Mouse (Mus musculus): ENCODE measurements at regions not wholly inside any gene's neighbourhood (a gene's known extent, or its start where the extent isn't known, plus 50 kb on each side); places are given as distances from the start of the nearest gene placed in this dataset.

DNA sequence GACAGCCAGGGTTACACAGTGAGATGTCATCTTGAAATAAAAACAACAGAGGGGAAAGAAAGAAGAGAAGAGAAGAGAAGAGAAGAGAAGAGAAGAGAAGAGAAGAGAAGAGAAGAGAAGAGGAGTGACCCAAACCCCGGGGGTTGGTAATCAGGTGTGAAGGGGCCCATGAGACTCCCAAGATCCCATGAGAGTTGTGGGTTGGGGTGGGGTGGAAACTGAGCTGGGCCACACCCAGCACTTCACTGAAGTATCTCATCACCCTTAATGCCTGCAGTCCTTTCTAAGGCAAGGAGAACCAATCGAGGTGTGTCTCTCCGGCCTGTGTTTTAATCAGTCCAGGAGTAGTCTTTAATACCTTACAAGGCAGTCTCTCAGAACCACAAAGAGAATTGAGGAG lies 201.5 kb upstream of the Afdn start:
- ChIA-PET POLR2A (no interaction called here), CTCF (no interaction called here)
- ATAC-seq: no peak
- TF ChIP-seq CTCF (IDR thresholded peaks at IDR 0.05): no peak
- H3K27me3 ChIP-seq: no peaks in the 10 kb centered on the region
- no peak for DNase-seq (ENCODE audit: low read depth, low spot score)
- in situ Hi-C loops (cut with MboI; ENCODE audit: low pct_unique_long_range_greater_than_20kb): no loop called here

DNA sequence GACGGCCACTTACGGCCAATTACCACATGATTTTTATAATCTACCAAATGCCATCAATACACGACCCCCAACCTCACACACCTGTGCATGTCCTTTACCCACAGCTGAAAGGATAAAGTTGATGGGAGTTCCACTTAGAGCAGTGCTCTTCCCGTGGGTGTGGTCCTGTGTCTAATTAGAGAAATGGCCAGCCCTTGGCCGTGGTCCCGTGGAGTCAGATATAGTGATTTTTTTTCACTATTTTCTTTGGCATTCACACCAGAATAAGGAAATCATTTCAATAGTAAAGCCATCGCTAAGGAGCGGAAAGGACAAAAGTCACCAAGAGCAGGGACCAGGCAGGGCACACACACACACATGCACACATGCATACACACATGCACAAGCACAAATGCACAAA lies 199.0 kb upstream of the Afdn start:
- ChIA-PET CTCF (no interaction called here), POLR2A (interaction anchor here (0.8 kb wide), 1 partner anchor 238 kb away, joined by 3 read pairs; no protein-coding TSS in a partner anchor)
- in situ Hi-C loops (cut with MboI; ENCODE audit: low pct_unique_long_range_greater_than_20kb): no loop called here
- TF ChIP-seq CTCF (IDR thresholded peaks at IDR 0.05): no peak
- H3K27me3 ChIP-seq: no peaks in the 10 kb centered on the region
- no peak for DNase-seq (ENCODE audit: low read depth, low spot score)
- ATAC-seq: no peak

DNA sequence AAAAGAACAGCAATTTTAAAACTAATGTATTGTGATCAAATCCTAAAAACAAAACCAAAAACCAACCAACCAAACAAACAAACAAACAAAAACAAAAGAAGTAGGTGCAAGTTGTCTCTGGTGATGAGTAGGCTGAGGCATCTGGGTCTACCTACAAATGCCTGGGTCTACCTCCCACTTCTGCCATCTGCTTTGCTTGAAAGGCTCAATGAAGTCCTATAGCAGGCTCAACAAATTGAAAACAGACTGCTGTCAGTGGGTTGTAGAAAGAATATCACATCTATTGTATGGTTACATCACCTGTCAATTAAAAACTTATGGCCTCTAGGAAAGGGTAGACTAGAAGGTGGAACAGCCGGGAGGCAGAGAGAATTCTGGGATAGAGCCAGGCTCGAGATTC lies 197.4 kb upstream of the Afdn start:
- no peak for DNase-seq (ENCODE audit: low read depth, low spot score)
- POLR2A ChIA-PET: no interaction called here
- no peak for TF ChIP-seq CTCF (IDR thresholded peaks at IDR 0.05)
- H3K27me3 ChIP-seq: no peaks in the 10 kb centered on the region
- CTCF ChIA-PET: no interaction called here
- in situ Hi-C loops (cut with MboI; ENCODE audit: low pct_unique_long_range_greater_than_20kb): no loop called here
- no peak for ATAC-seq

DNA sequence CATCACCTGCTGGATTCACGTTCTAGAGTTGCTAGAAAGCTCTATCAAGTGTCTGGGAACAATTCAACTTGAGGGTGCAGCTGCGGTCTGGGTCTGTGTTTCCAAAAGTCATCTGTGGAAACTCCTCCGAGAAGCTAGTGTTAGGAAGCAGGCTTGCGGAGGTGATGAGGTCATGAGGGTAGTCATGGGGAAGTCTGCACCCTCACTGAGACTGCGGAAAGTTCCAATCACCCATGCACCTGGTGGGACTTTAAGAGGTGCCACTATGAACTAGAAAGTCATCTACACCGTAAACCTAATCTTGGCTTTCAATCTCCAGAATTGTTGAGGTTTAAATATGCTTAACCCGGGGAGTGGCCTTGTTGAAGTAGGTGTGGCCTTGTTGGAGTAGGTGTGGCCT lies 195.5 kb upstream of the Afdn start:
- TF ChIP-seq CTCF (IDR thresholded peaks at IDR 0.05): no peak
- no peaks in the 10 kb centered on the region for H3K27me3 ChIP-seq
- DNase-seq (ENCODE audit: low read depth, low spot score) (no peak), ATAC-seq (no peak)
- ChIA-PET CTCF (no interaction called here), POLR2A (no interaction called here)
- in situ Hi-C loops (cut with MboI; ENCODE audit: low pct_unique_long_range_greater_than_20kb): no loop called here

DNA sequence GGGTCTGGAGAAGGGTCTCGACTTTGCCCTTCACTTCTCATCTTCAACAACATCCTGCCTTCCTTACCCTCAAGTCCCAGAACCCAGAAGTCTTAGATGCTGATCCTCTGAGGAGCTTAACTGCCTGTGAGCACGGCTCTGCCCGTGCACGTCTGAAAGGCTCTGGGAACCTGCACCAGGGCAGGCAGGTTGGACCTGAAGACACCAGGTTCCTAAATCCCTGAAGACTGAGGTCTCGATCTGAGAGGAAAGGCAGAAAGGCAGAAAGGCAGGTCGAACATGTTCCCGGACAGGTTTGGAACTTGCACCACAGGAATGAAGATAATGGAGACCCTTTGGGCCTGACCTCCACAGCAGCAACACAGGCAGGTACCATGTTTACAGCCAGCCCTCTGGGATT lies 193.7 kb upstream of the Afdn start:
- POLR2A ChIA-PET: no interaction called here
- in situ Hi-C loops (cut with MboI; ENCODE audit: low pct_unique_long_range_greater_than_20kb): no loop called here
- no peak for TF ChIP-seq CTCF (IDR thresholded peaks at IDR 0.05)

DNA sequence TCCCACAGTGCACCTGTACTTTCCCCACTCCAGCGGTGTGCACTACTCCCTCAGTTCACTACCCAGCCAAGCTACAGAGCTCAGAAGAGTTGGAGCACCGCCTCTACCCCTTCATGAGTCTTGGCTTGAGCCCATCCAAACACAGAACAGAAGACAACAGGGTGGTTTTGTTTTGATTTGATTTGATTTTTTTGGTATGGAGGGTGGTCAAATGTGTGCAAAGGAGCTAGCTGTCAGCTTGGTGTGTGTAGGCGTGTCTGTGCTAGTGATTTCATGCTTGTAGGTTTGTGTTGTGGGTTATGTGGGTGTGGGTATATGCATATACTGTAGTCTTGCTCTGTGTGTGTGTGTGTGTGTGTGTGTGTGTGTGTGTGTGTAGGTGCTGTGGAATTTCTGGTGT lies 193.2 kb upstream of the Afdn start:
- in situ Hi-C loops (cut with MboI; ENCODE audit: low pct_unique_long_range_greater_than_20kb): no loop called here
- no peak for ATAC-seq
- TF ChIP-seq CTCF (IDR thresholded peaks at IDR 0.05): no peak
- POLR2A ChIA-PET: no interaction called here
- no peaks in the 10 kb centered on the region for H3K27me3 ChIP-seq
- DNase-seq (ENCODE audit: low read depth, low spot score): no peak
- CTCF ChIA-PET: interaction anchor here (1.5 kb wide), 1 partner anchor 11 kb away, joined by 3 read pairs; no protein-coding TSS in a partner anchor

More for the DNA sequence above, 193.7 kb upstream of the Afdn start:
- DNase-seq (ENCODE audit: low read depth, low spot score): no peak
- no peak for ATAC-seq
- no peaks in the 10 kb centered on the region for H3K27me3 ChIP-seq
- CTCF ChIA-PET: interaction anchor here (1.5 kb wide), 1 partner anchor 11 kb away, joined by 3 read pairs; no protein-coding TSS in a partner anchor

DNA sequence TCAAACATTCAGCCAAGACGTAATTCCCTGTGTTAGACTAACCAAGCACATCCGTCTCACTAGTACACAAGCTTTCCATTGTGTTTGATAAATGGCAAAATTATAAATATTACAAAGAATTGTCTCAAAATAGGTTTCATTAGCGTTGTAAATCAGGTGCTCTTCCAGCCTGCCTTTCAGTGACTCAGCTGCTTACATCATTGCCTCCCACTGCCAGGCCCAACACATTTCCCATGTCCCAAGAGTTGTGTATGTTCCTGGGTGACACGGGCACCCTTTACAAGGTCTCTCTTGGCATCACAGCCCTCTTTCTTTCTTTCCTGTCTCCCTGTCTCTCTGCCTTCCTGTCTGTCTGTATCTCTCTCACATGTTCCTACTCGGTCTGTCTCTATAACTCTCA lies 189.5 kb upstream of the Afdn start:
- ChIA-PET CTCF (no interaction called here), POLR2A (no interaction called here)
- no peaks in the 10 kb centered on the region for H3K27me3 ChIP-seq
- in situ Hi-C loops (cut with MboI; ENCODE audit: low pct_unique_long_range_greater_than_20kb): no loop called here
- no peak for ATAC-seq
- no peak for TF ChIP-seq CTCF (IDR thresholded peaks at IDR 0.05)
- DNase-seq (ENCODE audit: low read depth, low spot score): no peak

DNA sequence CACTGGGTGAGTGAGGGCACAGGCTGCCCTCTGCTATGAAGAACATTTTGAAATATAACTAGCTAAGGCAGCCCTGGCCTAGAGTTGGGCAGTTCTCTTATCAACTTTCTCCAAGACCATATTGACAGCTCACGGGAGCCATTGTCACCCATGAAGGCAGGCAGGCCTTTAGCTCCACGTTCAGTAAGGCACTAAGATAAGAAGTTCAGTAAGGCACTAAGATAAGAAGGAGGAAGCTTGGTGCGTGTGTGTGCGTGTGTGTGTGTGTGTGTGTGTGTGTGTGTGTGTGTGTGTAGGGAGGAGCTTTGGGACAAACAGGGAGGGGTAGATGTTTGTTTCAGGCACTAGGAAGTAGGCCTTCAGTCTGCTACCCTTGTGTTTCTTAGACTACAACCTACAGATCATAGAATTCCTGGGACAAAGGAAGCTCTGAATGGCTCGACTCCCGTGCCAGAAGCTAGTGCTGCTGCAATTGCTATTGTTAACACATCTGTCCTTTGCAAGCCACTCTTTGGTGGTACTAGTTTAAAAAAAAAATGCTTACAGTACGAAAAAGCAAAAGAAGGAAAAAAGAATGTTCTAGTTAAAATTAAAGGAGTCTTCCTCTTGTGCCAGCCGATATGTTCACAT lies 188.0 kb upstream of the Afdn start:
- no peak for ATAC-seq
- no peak for DNase-seq (ENCODE audit: low read depth, low spot score)
- no peak for TF ChIP-seq CTCF (IDR thresholded peaks at IDR 0.05)
- ChIA-PET POLR2A (interaction anchor here (0.7 kb wide), 1 partner anchor 11 kb away, joined by 3 read pairs; no protein-coding TSS in a partner anchor), CTCF (interaction anchor here (1.0 kb wide), 1 partner anchor 10 kb away, joined by 3 read pairs; no protein-coding TSS in a partner anchor)
- H3K27me3 ChIP-seq: no peaks in the 10 kb centered on the region
- in situ Hi-C loops (cut with MboI; ENCODE audit: low pct_unique_long_range_greater_than_20kb): no loop called here

DNA sequence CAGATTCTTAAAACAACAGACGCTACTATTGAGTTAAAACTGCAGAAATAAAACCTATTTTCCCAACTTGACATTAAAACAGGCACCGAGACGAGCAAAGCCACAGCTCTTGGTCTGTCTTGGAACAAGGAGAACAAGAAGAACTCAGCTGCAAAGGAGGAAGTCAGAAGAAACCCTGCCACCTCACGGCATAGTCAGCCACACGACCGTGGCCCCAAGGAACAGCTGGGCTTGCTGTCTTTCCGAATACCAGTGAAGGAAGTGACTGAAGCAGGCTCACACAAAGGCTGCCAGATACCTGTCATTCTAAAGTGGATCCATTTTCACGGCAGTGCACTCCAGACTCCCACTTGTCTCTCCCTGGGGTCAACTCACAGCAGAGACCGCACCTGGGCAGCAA lies 187.3 kb upstream of the Afdn start:
- POLR2A ChIA-PET: interaction anchor here (0.7 kb wide), 1 partner anchor 11 kb away, joined by 3 read pairs; no protein-coding TSS in a partner anchor
- no peaks in the 10 kb centered on the region for H3K27me3 ChIP-seq
- DNase-seq (ENCODE audit: low read depth, low spot score) (no peak), ATAC-seq (no peak)
- CTCF ChIA-PET: interaction anchor here (1.0 kb wide), 1 partner anchor 9 kb away, joined by 3 read pairs; no protein-coding TSS in a partner anchor
- no peak for TF ChIP-seq CTCF (IDR thresholded peaks at IDR 0.05)
- in situ Hi-C loops (cut with MboI; ENCODE audit: low pct_unique_long_range_greater_than_20kb): no loop called here

DNA sequence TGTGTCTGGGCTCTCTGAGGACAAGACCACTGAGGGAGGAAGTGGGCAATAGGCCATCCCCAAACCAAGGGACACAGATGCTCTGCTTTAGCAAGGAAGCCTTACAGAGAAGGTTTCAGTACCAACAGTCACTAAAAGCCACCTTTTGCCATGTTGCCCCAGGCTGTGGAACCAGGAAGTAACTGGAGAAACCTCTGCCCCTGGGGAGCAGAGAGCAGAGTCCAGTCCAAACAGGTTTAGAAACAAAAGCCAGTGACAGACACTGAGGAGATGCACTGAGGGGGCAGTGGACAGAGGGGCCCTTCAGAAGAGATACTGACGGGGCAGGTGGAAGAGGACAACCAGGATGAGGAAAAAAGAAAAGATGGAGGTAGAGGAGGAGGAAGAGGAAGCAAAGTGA lies 186.2 kb upstream of the Afdn start:
- no peaks in the 10 kb centered on the region for H3K27me3 ChIP-seq
- POLR2A ChIA-PET: no interaction called here
- in situ Hi-C loops (cut with MboI; ENCODE audit: low pct_unique_long_range_greater_than_20kb): no loop called here
- no peak for DNase-seq (ENCODE audit: low read depth, low spot score)
- no peak for TF ChIP-seq CTCF (IDR thresholded peaks at IDR 0.05)
- CTCF ChIA-PET: no interaction called here
- no peak for ATAC-seq

DNA sequence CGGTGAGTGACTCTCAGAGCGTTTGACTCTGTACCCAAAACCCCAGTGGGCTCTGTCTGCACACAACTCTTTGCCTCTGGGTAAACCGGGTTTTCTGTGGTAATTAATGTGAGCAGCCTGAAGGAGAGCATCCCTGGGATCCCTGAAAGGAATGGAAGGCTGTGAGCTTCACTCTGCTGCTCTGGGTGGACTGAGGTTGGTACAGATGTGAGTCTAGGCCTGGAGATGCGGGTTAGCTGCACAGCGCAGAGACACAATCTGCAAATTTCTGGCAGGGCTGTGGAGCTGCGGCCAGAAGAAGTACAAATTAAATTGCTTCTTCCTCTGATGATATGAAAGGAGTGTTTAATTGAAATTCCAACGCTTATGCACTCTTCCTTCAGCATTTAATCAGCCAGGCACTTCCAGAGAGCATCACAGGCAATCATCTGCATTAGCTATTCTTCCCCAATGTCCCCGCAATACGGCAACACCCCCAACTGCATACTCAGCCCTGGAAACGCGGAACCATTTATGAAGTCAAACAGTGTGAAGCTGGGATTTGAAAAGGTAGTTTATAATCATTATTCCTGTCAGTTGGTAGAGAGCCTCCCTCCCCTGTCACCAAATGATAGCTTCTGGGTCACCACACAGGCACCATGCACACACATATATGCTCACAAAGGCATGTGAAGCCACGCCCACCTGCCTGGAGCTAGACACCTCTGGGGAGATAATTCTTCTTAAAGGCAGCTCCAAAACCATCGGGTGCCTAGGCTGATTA lies 185.5 kb upstream of the Afdn start:
- TF ChIP-seq CTCF (IDR thresholded peaks at IDR 0.05): no peak
- no peaks in the 10 kb centered on the region for H3K27me3 ChIP-seq
- ATAC-seq (no peak), DNase-seq (ENCODE audit: low read depth, low spot score) (no peak)
- CTCF ChIA-PET: no interaction called here
- POLR2A ChIA-PET: no interaction called here
- in situ Hi-C loops (cut with MboI; ENCODE audit: low pct_unique_long_range_greater_than_20kb): no loop called here

All from Patski (cell line).